Mouse (Mus musculus) CH12.LX (cell line): ENCODE measurements around the gene Chaf1a. TPM values are rescaled to one million over a fixed set of nuclear protein-coding genes. Genes with fewer than 3 reads are reported as not detected.

Experiments
- DNase-seq: peaks from one replicate; pipeline ENCODE4 v3.0.0-alpha.2; 2013; ENCODE audit errors: extremely low read depth
- H3K27ac ChIP-seq: 2 replicates; pipeline ENCODE4 v1.5.1; 2012; ENCODE audit warnings: low read depth, mild to moderate bottlenecking, control low read depth, moderate library complexity; ENCODE audit not compliant: insufficient read depth
- H3K27me3 ChIP-seq: replicated peaks from 2 replicates; pipeline ENCODE3; 2012; ENCODE audit warnings: inconsistent platforms
- H3K36me3 ChIP-seq, 2 experiments: replicated peaks in 1 of 2; 2 replicates each; pipeline versions ENCODE3 to v1.6.1; 2012; ENCODE audit warnings: inconsistent platforms in 1 of 2, low read length in 1 of 2, mild to moderate bottlenecking in 1 of 2, mixed read lengths in 1 of 2, moderate library complexity in 1 of 2; ENCODE audit not compliant: control insufficient read depth in 1 of 2, insufficient read depth in 1 of 2
- H3K4me1 ChIP-seq, 2 experiments: 2 replicates each; pipeline ENCODE4 v1.6.1; 2012; ENCODE audit warnings: inconsistent platforms in 1 of 2, moderate library complexity in 1 of 2; ENCODE audit not compliant: insufficient read depth in 2 of 2, control insufficient read depth in 1 of 2
- H3K4me2 ChIP-seq: 2 replicates; pipeline ENCODE4 v1.6.1; 2012; ENCODE audit warnings: low read depth, mild to moderate bottlenecking, control low read depth; ENCODE audit not compliant: poor library complexity, insufficient read depth, severe bottlenecking
- H3K4me3 ChIP-seq, 3 experiments: fragments of 150-350 bp in 1 of 3; sonication (generic) in 1 of 3; replicated peaks in 1 of 3; 2 replicates each; pipeline versions ENCODE3 to v1.5.1; 2011 to 2012; ENCODE audit warnings: low read depth in 2 of 3, low read length in 2 of 3, mild to moderate bottlenecking in 2 of 3, moderate library complexity in 2 of 3, control low read depth in 1 of 3, improper control_type of control experiment in 1 of 3, inconsistent platforms in 1 of 3, mixed read lengths in 1 of 3; ENCODE audit not compliant: poor library complexity in 1 of 3
- H3K79me2 ChIP-seq: replicated peaks from 2 replicates; pipeline ENCODE4 v1.6.1; 2012; ENCODE audit warnings: mild to moderate bottlenecking, moderate library complexity; ENCODE audit not compliant: control insufficient read depth, poor library complexity, insufficient read depth, severe bottlenecking; ENCODE audit errors: extremely low read depth
- H3K9ac ChIP-seq: 2 replicates; pipeline ENCODE4 v1.6.1; 2012; ENCODE audit warnings: low read depth, mild to moderate bottlenecking, control low read depth, moderate library complexity; ENCODE audit not compliant: insufficient read depth
- H3K9me3 ChIP-seq: replicated peaks from 2 replicates; pipeline ENCODE3; 2012; ENCODE audit warnings: low read length, inconsistent platforms, mixed read lengths
- CHD1 ChIP-seq: IDR thresholded peaks from 2 replicates; pipeline ENCODE4 v1.6.1; 2012; ENCODE audit warnings: low read depth, low read length, improper control_type of control experiment, inconsistent platforms
- CTCF ChIP-seq, 2 experiments: IDR thresholded peaks in 1 of 2; conservative IDR thresholded peaks in 1 of 2; 2 replicates each; pipeline ENCODE4 v1.5.1; 2011 to 2012; ENCODE audit warnings: low read depth in 2 of 2, low read length in 2 of 2, improper control_type of control experiment in 1 of 2, inconsistent platforms in 1 of 2, mild to moderate bottlenecking in 1 of 2, moderate library complexity in 1 of 2
- E2F4 ChIP-seq: IDR thresholded peaks from 2 replicates; pipeline ENCODE4 v1.6.1; 2011; ENCODE audit warnings: low read depth, low read length, improper control_type of control experiment; ENCODE audit not compliant: insufficient replicate concordance
- ELF1 ChIP-seq: IDR thresholded peaks from 2 replicates; pipeline ENCODE4 v1.6.1; 2014; ENCODE audit warnings: low read depth, mild to moderate bottlenecking, inconsistent platforms, low read length, improper control_type of control experiment
- ETS1 ChIP-seq: conservative IDR thresholded peaks from 2 replicates; pipeline ENCODE4 v1.6.1; 2012; ENCODE audit warnings: low read depth, mild to moderate bottlenecking, inconsistent platforms, low read length, improper control_type of control experiment, moderate library complexity
- JUN ChIP-seq: IDR thresholded peaks from 2 replicates; pipeline ENCODE4 v1.6.1; 2011; ENCODE audit warnings: low read depth, mild to moderate bottlenecking, low read length, improper control_type of control experiment, moderate library complexity; ENCODE audit not compliant: insufficient read depth
- JUND ChIP-seq: conservative IDR thresholded peaks from 2 replicates; pipeline ENCODE4 v1.6.1; 2011; ENCODE audit warnings: low read depth, low read length, improper control_type of control experiment
- KAT2A ChIP-seq: IDR thresholded peaks from 2 replicates; pipeline ENCODE4 v1.6.1; 2012; ENCODE audit warnings: low read length, improper control_type of control experiment, inconsistent platforms; ENCODE audit not compliant: insufficient replicate concordance
- MAFK ChIP-seq: IDR thresholded peaks from 2 replicates; pipeline ENCODE4 v1.6.1; 2011; ENCODE audit warnings: low read length, improper control_type of control experiment; ENCODE audit not compliant: insufficient replicate concordance
- MAZ ChIP-seq: IDR thresholded peaks from 2 replicates; pipeline ENCODE4 v1.6.1; 2012; ENCODE audit warnings: low read depth, mild to moderate bottlenecking, inconsistent platforms, low read length, improper control_type of control experiment, moderate library complexity
- MEF2A ChIP-seq: IDR thresholded peaks from 2 replicates; pipeline ENCODE4 v1.6.1; 2014; ENCODE audit warnings: low read depth, mild to moderate bottlenecking, inconsistent platforms, low read length, improper control_type of control experiment, borderline replicate concordance
- MYC ChIP-seq: IDR thresholded peaks from 2 replicates; pipeline ENCODE4 v1.6.1; 2011; ENCODE audit warnings: low read depth, mild to moderate bottlenecking, improper control_type of control experiment, low read length
- POLR2A ChIP-seq: IDR thresholded peaks from 2 replicates; pipeline ENCODE4 v1.6.1; 2011; ENCODE audit warnings: low read depth, mild to moderate bottlenecking, improper control_type of control experiment, low read length
- RCOR1 ChIP-seq: conservative IDR thresholded peaks from 2 replicates; pipeline ENCODE4 v1.6.1; 2012; ENCODE audit warnings: low read depth, mild to moderate bottlenecking, inconsistent platforms, low read length, improper control_type of control experiment
- SIN3A ChIP-seq: IDR thresholded peaks from 2 replicates; pipeline ENCODE4 v1.6.1; 2012; ENCODE audit warnings: low read length, improper control_type of control experiment, inconsistent platforms
- SMC3 ChIP-seq: IDR thresholded peaks from 2 replicates; pipeline ENCODE4 v1.6.1; 2011; ENCODE audit warnings: low read depth, low read length, improper control_type of control experiment
- TCF12 ChIP-seq: IDR thresholded peaks from 2 replicates; pipeline ENCODE4 v1.6.1; 2014; ENCODE audit warnings: low read depth, mild to moderate bottlenecking, inconsistent platforms, low read length, improper control_type of control experiment
- ZC3H11A ChIP-seq: IDR thresholded peaks from 2 replicates; pipeline ENCODE4 v1.6.1; 2012; ENCODE audit warnings: low read depth, mild to moderate bottlenecking, inconsistent platforms, low read length, improper control_type of control experiment
- ZKSCAN1 ChIP-seq: IDR thresholded peaks from 2 replicates; pipeline ENCODE4 v1.6.1; 2012; ENCODE audit warnings: low read depth, inconsistent platforms, low read length, improper control_type of control experiment, borderline replicate concordance
- dilution Hi-C: fragments of 300-500 bp; cut with MboI; formaldehyde crosslinking; loops from 2 replicates; pipeline ENCODE4 v1.14.3; 2020; ENCODE audit warnings: low sequenced_read_pairs; ENCODE audit not compliant: extremely low pct_unique_long_range_greater_than_20kb, extremely low pct_ligation_motif_present
- in situ Hi-C: fragments of 300-500 bp; cut with MboI; formaldehyde crosslinking; loops from 3 replicates; pipeline ENCODE4 v1.14.3; 2019; ENCODE audit warnings: low sequenced_read_pairs, low pct_ligation_motif_present, low pct_unique_long_range_greater_than_20kb, mixed read lengths
- polyA plus RNA-seq: library from polyadenylated mRNA; unstranded; fragments of >175 nt; gene quantifications from 2 replicates; pipeline ENCODE4 v1.2.1, GENCODE M21; 2012; ENCODE audit warnings: low read depth; ENCODE audit not compliant: insufficient read length
- total RNA-seq, 2 experiments: library from RNA; depleted of rRNA; stranded (reverse); fragments of 300-350 nt in 1 of 2; fragments of >200 nt in 1 of 2; gene quantifications; 2 replicates each; pipeline ENCODE4 v1.2.3; 2012 to 2014

Chaf1a gene
- total and polyA plus RNA-seq, 3 experiments = 18.4 to 97.1 (median 39.3) TPM

DNA sequence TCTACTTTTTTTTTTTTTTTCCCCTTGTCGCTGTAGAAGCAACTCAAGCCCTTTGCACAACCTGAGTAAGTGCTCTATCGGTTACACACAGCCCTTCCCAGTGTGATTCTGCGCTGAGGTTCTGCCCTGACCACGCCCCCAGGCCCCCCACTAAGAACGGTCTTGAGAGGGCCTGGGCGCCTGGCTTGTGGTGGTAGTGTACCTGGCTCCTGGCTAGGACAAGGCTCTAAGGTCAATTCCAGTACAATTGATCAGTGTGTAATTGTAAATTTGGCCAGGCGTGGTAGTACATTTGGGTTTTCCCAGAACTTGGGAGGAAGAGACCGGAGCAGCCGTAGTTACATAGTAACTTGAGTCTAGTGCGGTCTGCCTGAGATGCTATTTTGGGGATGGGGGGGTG, 33.3 kb upstream of the Chaf1a start:
- in situ Hi-C loops = loop anchor here (5.0 kb wide), 1 partner anchor 35 kb away; the partner anchor contains the start of gene Shd
- TF ChIP-seq CTCF (conservative IDR thresholded peaks at IDR 0.05 in 1 of 2, IDR thresholded peaks at IDR 0.05 in 1 of 2; ENCODE audit: low read depth in 2 of 2, low read length in 2 of 2) = no peak
- TF ChIP-seq KAT2A = no peak
- TF ChIP-seq ELF1 = no peak
- no peak for TF ChIP-seq JUND
- no peak for TF ChIP-seq SMC3
- TF ChIP-seq RCOR1 = no peak
- TF ChIP-seq TCF12 = no peak
- no peak for TF ChIP-seq ETS1
- no peak for TF ChIP-seq JUN
- TF ChIP-seq ZC3H11A = no peak
- TF ChIP-seq ZKSCAN1 = no peak
- no peak for TF ChIP-seq SIN3A
- no peak for TF ChIP-seq MAZ
- TF ChIP-seq POLR2A = no peak
- TF ChIP-seq CHD1 = no peak
- no peak for TF ChIP-seq MAFK
- TF ChIP-seq E2F4 = no peak
- TF ChIP-seq MEF2A = no peak
- TF ChIP-seq, all 38 proteins: peak for 0
- dilution Hi-C loops = no loop called here
- no peak overlapping the region for H3K9ac ChIP-seq
- H3K4me2 ChIP-seq = no peak overlapping the region
- no peaks in the 10 kb centered on the region for H3K9me3 ChIP-seq
- H3K4me3 ChIP-seq = no peak overlapping the region
- peaks cover 9 to 27% of the 10 kb centered on the region in 2 experiments for H3K4me1 ChIP-seq
- peaks cover 4% of the 10 kb centered on the region for H3K27me3 ChIP-seq
- no peak overlapping the region for H3K27ac ChIP-seq
- H3K36me3 ChIP-seq = peaks cover 8 to 14% of the 10 kb centered on the region in 2 experiments
- DNase-seq = no peak
- peaks cover 5% of the 10 kb centered on the region; the same call in 1 of the 2 replicates for H3K79me2 ChIP-seq

- TF ChIP-seq ELF1 = no peak
- TF ChIP-seq TCF12 = peak; percentile 56
- TF ChIP-seq CTCF (conservative IDR thresholded peaks at IDR 0.05 in 1 of 2, IDR thresholded peaks at IDR 0.05 in 1 of 2; ENCODE audit: low read depth in 2 of 2, low read length in 2 of 2) = peak in 1 of 2 experiments; percentile 39; a peak in 1 of 4 replicates
- 0 out of 2 replicates have a peak, but pooled peaks have one; percentile 11 for TF ChIP-seq MYC
- TF ChIP-seq SMC3 = no peak
- peaks cover 14 to 21% of the 10 kb centered on the region in 2 experiments for H3K36me3 ChIP-seq
- no peak for DNase-seq
- peaks cover 4% of the 10 kb centered on the region for H3K27me3 ChIP-seq
- in situ Hi-C loops = loop anchor here (5.0 kb wide), 1 partner anchor 35 kb away; the partner anchor contains the start of gene Shd
- no peak overlapping the region for H3K9ac ChIP-seq
- H3K9me3 ChIP-seq = no peaks in the 10 kb centered on the region
- H3K4me2 ChIP-seq = 0 out of 2 replicates have a peak overlapping the region, but pooled peaks have one; percentile 31
- H3K27ac ChIP-seq = no peak overlapping the region
- peaks cover 9 to 27% of the 10 kb centered on the region in 2 experiments for H3K4me1 ChIP-seq
- peaks cover 5% of the 10 kb centered on the region; the same call in 1 of the 2 replicates for H3K79me2 ChIP-seq
- dilution Hi-C loops = no loop called here
- peak overlapping the region in 1 of 3 experiments; percentile 77 for H3K4me3 ChIP-seq
Observed at GRCm38 (mm10) chr17:56007444-56008355, 32.5 kb upstream of the Chaf1a start.
